Mouse (Mus musculus) CD8-positive naive resting alpha-beta T cell, adult 2 months (primary cell): Measurements from ENCODE around the gene Vmn2r83.
"Not testable (repeated sequence)": the region's sequence is repeated elsewhere in the genome, so short reads cannot be mapped to it uniquely, and the experiment has no call there.

Source experiments
- DNase-seq, 2 experiments: peaks; one replicate each; pipeline ENCODE4 v3.0.0; 2022; ENCODE audit warnings: low read depth in 2 of 2, low spot score in 2 of 2

The Vmn2r83 gene

GRCm38 (mm10) chr10:79468431-79468830 lies at the start of gene Vmn2r83:
TSS of gene Vmn2r83 (plus strand) at chr10:79468731.
- no peak for DNase-seq

- not testable (repeated sequence) for DNase-seq
Measured at GRCm38 (mm10) chr10:79435141-79435820, 33.2 kb upstream of the Vmn2r83 start.

DNA sequence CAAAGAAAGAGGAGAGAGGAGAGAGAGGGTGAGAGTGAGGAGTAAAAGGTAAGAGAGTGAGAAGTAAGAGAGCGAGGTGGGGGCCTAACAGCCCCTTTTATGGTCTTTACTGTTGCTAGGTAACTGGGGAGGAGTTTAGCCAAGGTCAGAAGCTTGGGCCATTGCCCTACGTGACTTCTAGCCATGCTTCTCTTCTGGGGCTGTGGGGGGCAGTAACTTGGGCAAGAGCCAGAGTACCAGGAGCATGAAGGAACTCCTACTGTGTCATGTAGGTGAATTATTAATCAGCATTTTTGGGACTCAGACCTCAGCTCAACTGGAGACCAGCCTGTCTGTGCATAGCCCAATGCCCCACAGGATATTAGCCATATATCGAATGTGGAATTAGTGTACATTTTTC lies 27.4 kb downstream of the Vmn2r83 start:
- DNase-seq: no peak

- no peak for DNase-seq
Measured at GRCm38 (mm10) chr10:79496701-79497288, 28.3 kb downstream of the Vmn2r83 start.

- DNase-seq: no peak
Measured at GRCm38 (mm10) chr10:79502830-79503644, 34.5 kb downstream of the Vmn2r83 start.

DNA sequence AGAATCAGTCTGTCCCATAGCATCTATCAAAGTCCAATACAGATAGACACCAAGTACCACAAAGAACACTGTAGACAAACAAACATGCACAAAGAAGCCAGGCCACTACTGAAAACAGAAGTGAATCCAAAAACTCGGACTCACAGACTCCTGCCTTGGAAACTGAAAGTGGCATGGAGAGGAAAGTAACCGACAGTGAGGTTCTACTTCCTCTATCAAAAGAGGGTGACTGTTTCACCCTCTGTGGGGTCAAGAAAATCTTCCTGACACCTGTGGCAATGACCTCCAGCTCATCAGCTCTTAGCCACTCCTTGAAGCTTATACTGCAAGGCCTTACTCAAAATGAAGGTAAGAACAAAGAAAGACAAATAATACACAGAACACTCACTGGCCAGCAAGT lies 38.2 kb downstream of the Vmn2r83 start:
- no peak for DNase-seq

- DNase-seq: no peak
Measured at GRCm38 (mm10) chr10:79524433-79524832, 55.9 kb downstream of the Vmn2r83 start.

GRCm38 (mm10) chr10:79525456-79526325 lies 57.2 kb downstream of the Vmn2r83 start:
- no peak for DNase-seq

- DNase-seq: no peak
Measured at GRCm38 (mm10) chr10:79526661-79527452, 58.3 kb downstream of the Vmn2r83 start.

DNA sequence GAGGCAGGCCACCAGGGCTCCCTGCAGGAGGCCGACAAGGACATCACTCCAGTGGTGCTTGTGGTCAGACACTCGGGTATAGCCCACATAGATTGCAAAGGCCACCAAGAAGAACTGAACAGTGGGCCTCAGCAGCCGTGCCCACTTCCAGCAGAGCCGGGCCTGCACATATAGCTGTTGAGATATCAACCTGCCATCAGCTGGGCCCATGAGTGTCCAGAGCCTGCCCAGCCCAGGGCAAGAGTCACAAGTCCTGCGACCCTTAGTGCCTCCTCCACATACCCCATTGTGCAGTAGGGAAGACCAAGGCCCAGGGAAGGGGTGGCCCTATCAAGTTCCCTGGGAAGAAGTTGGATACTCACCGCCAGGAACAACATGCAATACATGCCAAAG lies 58.9 kb downstream of the Vmn2r83 start:
- DNase-seq: no peak

DNA sequence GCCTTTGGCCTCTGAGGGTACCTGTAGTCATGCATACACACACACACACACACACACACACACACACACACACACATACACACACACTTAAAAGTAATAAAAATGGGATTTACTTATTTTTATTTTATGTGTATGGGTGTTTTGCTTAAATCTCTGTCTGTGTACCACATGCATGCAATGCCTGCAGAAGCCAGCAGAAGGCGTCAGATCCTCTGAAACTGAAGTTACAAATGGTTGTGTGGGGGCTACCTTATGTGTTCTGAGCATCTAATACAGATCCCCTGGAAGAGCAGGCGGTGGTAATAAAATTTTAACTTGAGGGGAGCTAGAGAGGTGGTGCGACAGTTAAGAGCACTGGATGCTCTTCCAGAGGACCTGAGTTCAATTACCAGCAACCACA lies 59.5 kb downstream of the Vmn2r83 start:
- DNase-seq: no peak

- no peak for DNase-seq
Measured at GRCm38 (mm10) chr10:79530241-79530640, 61.7 kb downstream of the Vmn2r83 start.

GRCm38 (mm10) chr10:79530721-79531120 lies 62.2 kb downstream of the Vmn2r83 start:
- DNase-seq: no peak

DNA sequence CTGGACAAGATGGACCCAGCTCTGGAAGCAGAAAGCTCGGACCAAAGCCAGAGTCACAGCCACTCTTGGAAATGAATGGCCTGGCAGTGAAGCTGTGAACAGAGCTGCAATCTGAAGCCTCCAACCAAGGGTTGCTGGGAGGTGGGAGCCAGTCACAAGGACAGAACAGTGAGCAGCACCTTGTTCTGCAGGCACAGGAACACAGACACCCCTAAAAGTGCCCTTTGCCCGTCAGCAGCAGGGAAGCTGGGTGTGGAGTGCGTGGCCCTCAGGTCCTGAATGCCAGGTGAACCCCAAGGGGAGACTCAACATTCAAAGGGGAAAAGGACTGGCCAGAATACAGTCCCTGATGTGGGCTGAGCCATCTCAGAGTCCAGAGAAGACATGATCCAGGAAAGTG lies 63.1 kb downstream of the Vmn2r83 start:
- DNase-seq: no peak

DNA sequence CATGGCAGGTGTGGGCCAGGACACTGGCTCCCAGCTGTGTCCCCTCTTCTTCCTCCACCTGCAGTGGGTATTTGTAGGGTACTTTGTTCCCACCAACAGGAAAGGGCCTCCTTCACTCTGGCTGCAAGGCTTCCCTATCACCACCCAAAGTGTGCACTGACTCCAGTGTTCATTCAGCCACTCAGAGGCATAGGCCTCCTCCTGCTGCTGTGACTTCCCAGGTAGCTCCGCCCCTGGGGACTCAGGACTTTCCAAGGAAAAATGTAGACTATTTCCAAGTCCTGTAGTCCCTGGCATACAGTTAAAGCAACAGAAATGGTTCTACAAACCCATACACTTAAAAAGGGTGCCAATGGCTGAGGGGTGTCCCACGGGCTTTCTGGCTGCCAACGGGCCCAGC lies 64.1 kb downstream of the Vmn2r83 start:
- DNase-seq: no peak

DNA sequence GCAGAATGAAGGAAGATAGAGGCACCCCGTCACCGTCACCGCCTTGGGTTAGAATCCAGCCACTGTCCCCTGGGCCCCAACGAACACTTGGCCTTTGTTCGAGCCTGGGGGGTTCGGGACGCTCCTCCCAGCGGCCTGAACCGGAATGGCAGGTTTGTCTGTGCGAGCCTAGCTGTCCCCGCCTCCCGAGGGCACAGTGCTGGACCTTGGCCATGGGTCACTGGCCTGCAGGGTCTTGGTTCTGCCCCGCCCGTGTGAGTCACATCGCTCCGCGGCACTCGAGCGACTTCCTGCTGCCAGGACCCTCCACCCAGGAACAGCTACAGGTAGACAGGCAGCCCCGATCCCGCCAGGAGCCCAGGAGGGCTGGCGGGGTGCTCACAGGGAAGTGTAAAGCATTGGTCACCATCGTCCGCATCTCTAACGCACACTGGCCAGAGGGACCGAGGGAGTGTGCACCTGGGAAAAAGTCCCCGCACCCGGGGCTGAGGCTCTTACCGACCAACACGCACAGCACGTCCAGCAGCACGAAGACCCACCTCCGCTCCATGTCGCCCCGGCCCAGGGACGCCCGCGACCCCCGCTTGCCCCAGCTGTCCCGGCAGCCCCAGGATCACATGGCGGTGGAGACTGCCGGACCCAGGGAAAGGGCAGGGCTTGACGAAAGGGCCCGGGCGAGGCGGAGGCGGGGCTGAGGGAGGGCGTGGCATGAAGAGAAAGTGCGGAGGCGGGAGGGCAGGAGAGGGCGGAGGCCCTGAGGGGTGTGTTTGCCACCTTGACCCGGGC lies 64.8 kb downstream of the Vmn2r83 start, which contains the start of gene Plpp2:
TSS of gene Plpp2 (minus strand) at position 671 of the 786 bp plus-strand sequence.
- DNase-seq: peak in 1 of 2 experiments; percentile 18

DNA sequence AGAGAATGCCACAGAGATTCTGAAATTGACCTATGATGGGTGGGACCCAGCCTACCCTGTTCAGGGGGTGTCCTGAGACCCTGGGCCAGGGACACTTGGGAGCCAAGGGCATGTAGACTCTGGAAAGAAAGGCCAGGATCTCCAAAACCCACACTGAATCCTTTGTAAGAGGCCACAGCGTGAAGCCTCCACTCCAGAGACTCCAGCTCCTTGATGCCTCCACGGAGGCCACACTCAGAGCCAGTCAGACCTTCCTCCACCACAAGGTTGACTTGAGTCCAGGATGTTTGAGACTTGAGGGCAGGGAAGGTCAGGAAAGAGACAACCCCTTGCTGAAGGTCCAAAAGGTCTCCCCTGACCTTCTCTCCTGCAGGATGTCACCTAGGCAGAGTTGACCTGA lies 65.9 kb downstream of the Vmn2r83 start:
- no peak for DNase-seq

DNA sequence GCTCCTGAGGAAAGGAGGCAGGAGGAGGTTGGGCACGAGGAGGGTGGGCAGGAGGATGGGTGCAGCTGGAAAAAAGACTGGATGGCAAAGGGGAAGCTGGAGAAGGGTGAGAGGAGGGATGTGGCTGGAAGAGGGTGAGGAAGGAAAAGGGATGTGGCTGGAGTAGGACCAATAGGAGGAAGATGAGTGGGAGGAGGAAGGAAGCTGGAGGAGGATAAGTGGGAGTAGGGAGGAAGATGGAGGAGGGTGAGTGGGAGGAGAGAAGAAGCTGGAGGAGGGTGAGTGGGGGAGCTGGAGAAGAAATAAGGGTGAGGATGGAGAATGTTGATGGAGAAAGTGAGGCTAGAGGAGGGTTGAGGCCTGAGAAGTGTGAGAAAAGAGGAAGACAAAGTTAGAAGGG lies 66.9 kb downstream of the Vmn2r83 start:
- no peak for DNase-seq

- DNase-seq: no peak
Measured at GRCm38 (mm10) chr10:79536461-79537080, 68.0 kb downstream of the Vmn2r83 start.
